Mouse (Mus musculus) C2C12 (cell line): ENCODE measurements at regions not wholly inside any gene's neighbourhood (a gene's known extent, or its start where the extent isn't known, plus 50 kb on each side); places are given as distances from the start of the nearest gene placed in this dataset.

Experiments used
- CTCF ChIP-seq: IDR thresholded peaks from one replicate; pipeline ENCODE4 v1.5.1; 2011; ENCODE audit not compliant: control insufficient read depth, insufficient read depth, insufficient read length
- MAX ChIP-seq: IDR thresholded peaks from one replicate; pipeline ENCODE4 v1.6.1; 2011; ENCODE audit warnings: mild to moderate bottlenecking, control low read depth
- MYOD1 ChIP-seq: IDR thresholded peaks from one replicate; pipeline ENCODE4 v1.6.1; 2011; ENCODE audit warnings: low read depth; ENCODE audit not compliant: control insufficient read depth, insufficient read length

- no peak for TF ChIP-seq MAX
- no peak for TF ChIP-seq CTCF
- no peak for TF ChIP-seq MYOD1
Observed at GRCm38 (mm10) chr9:115361191-115361590, 51.0 kb upstream of the Stt3b start.
